Mouse (Mus musculus) heart, adult 2 months (tissue): ENCODE data around the gene Shank1.

Experiments
- CTCF ChIP-seq: fragments of 200-600 bp; IDR thresholded peaks from 2 replicates; pipeline ENCODE4 v1.8.1; 2022; ENCODE audit warnings: antibody characterized with exemption, mild to moderate bottlenecking, moderate library complexity
- EP300 ChIP-seq: fragments of 200-500 bp; IDR thresholded peaks from 2 replicates; pipeline ENCODE4 v1.6.1; 2011; ENCODE audit warnings: low read depth, low read length, control low read depth; ENCODE audit not compliant: insufficient read depth

GRCm38 (mm10) chr7:44311713-44312304, 1.8 kb downstream of the Shank1 start:
- TF ChIP-seq CTCF, result 0 out of 2 replicates have a peak, but pooled peaks have one; percentile 5
- no peak for TF ChIP-seq EP300
